Mouse (Mus musculus) gastrocnemius, postnatal 4 days (tissue): Measurements from ENCODE around the gene Tmub1. TPM values are rescaled to one million over a fixed set of nuclear protein-coding genes. Genes with fewer than 3 reads are reported as not detected.

ENCODE experiments used
- DNase-seq, 2 experiments: peaks; one replicate each; pipeline ENCODE4 v3.0.0; 2021 to 2022; ENCODE audit warnings: low spot score in 2 of 2, mixed read lengths in 2 of 2
- long read RNA-seq, 2 experiments: library from polyadenylated mRNA; stranded (forward); transcript quantifications; one replicate each; pipeline ENCODE4 v2.0.0; 2021
- total RNA-seq, 2 experiments: library from RNA; stranded (reverse); gene quantifications; 2 replicates each; pipeline ENCODE4 v1.2.3; 2021

Gene Tmub1
- 1 to 10 TPM; 6.7 to 7.0 TPM for total RNA-seq
- long read RNA-seq, experiment 1, transcript Tmub1-201 (3 exons, 1,333 nt), result major isoform, 21 of 21 reads
- long read RNA-seq, experiment 1, partial matches to known transcripts, result 0 of 21 reads
- long read RNA-seq, experiment 1, other reads (novel, unspliced or antisense), result 0 of 21 reads
- long read RNA-seq, experiment 2, transcript Tmub1-201 (3 exons, 1,333 nt), result major isoform, 20 of 20 reads
- long read RNA-seq, experiment 2, partial matches to known transcripts, result 0 of 20 reads
- long read RNA-seq, experiment 2, other reads (novel, unspliced or antisense), result 0 of 20 reads

GRCm38 (mm10) chr5:24447624-24448298 is at the start of gene Tmub1:
Tmub1 (minus strand) TSS chr5:24447854.
- DNase-seq, result peak; percentile 51 to 72

- no peak for DNase-seq
These were observed 49.1 kb upstream of the Tmub1 start for GRCm38 (mm10) chr5:24496756-24497155.

GRCm38 (mm10) chr5:24495019-24495418 is 47.4 kb upstream of the Tmub1 start:
- no peak for DNase-seq

- DNase-seq, result no peak
These were observed 45.1 kb upstream of the Tmub1 start for GRCm38 (mm10) chr5:24492546-24493285.

GRCm38 (mm10) chr5:24490413-24490920 is 42.8 kb upstream of the Tmub1 start:
- no peak for DNase-seq

GRCm38 (mm10) chr5:24486738-24487137 is 39.1 kb upstream of the Tmub1 start:
- DNase-seq, result no peak

GRCm38 (mm10) chr5:24486097-24486496 is 38.4 kb upstream of the Tmub1 start:
- peak; percentile 84 to 89 for DNase-seq

GRCm38 (mm10) chr5:24484963-24485362 is 37.3 kb upstream of the Tmub1 start:
- peak in 1 of 2 experiments; percentile 17 for DNase-seq

GRCm38 (mm10) chr5:24483326-24483725 is 35.7 kb upstream of the Tmub1 start:
- DNase-seq, result peak; percentile 20 to 54

- DNase-seq, result peak in 1 of 2 experiments; percentile 27
These were observed 34.8 kb upstream of the Tmub1 start for GRCm38 (mm10) chr5:24482247-24483079.

- DNase-seq, result peak; percentile 48 to 72
These were observed 34.0 kb upstream of the Tmub1 start for GRCm38 (mm10) chr5:24481647-24482046.

GRCm38 (mm10) chr5:24477909-24478308 is 30.3 kb upstream of the Tmub1 start:
- DNase-seq, result no peak

GRCm38 (mm10) chr5:24475476-24476241 is 28.0 kb upstream of the Tmub1 start:
- DNase-seq, result peak in 1 of 2 experiments; percentile 16

GRCm38 (mm10) chr5:24474723-24475261 is 27.1 kb upstream of the Tmub1 start:
- DNase-seq, result peak; percentile 41 to 52

GRCm38 (mm10) chr5:24474025-24474722 is 26.5 kb upstream of the Tmub1 start:
- no peak for DNase-seq

- no peak for DNase-seq
These were observed 25.4 kb upstream of the Tmub1 start for GRCm38 (mm10) chr5:24472884-24473619.

- DNase-seq, result peak in 1 of 2 experiments; percentile 69
These were observed 22.9 kb upstream of the Tmub1 start for GRCm38 (mm10) chr5:24470600-24470999.

- no peak for DNase-seq
These were observed 19.1 kb upstream of the Tmub1 start for GRCm38 (mm10) chr5:24466762-24467161.
